In the genomic region with DNA sequence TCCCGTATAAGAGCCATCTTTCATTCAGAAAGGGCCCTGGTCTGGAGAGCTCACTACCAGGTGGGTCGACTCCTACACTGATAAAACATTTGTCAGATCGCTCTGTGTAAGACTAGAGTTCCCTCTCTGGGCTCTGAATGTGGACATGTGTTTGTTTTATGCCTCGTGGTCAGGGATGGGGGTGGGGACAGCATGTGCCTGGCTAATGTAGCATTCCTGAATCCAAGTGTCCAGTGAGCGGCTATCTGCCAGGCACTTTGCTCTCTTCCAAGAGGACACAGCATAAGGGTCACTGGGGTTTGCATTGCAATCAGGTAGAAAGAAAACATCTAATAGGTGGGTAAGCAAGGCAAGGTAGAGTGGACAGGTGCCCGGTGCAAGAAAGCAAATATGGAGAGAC, we compare ENCODE assay signal across 23 mouse cellular contexts.
DNase-seq lines count a peak whose midpoint lies in the region; ATAC-seq and TF ChIP-seq lines count a peak whose summit lies in the region.
"Had no signal": no experiment of that assay in that cellular context is flagged by ENCODE, and none has a peak within 500 bp of the region (broad histone marks: within the 10 kb centered on the region; RNA-seq: fewer than 3 reads in every experiment).

No protein-coding gene starts in this region.

- DNase-seq in heart, embryonic 10.5 days (ENCODE audit: low spot score) = no peak
- DNase-seq in heart, adult 2 months = no peak
- DNase-seq in kidney, postnatal 0 days (ENCODE audit: low spot score) = peak; percentile 22
- DNase-seq in kidney, adult 8-10 months = no peak
- peak; percentile 50 for DNase-seq in liver, postnatal 0 days
- DNase-seq in right cerebral cortex, postnatal 14 days = no peak
- DNase-seq: adrenal gland, postnatal 36 days; B cell, adult 2 months; cerebellum, postnatal 25 days; gastrocnemius, adult 2 months; lung, embryonic 14.5 days; midbrain, embryonic 14.5 days; right cerebral cortex, postnatal 25 days; spleen, adult 18-20 months had no signal

- no peak for TF ChIP-seq POLR2A in heart, adult 2 months (IDR thresholded peaks at IDR 0.05; ENCODE audit: insufficient read depth, low read depth, low read length)

- peaks cover 22% of the 10 kb centered on the region for H3K4me1 ChIP-seq in heart, embryonic 10.5 days
- H3K4me1 ChIP-seq in heart, adult 2 months (ENCODE audit: control insufficient read depth, insufficient read depth, low read length) = no peaks in the 10 kb centered on the region; the same call in 1 of the 2 replicates
- H3K4me1 ChIP-seq in kidney, postnatal 0 days (replicated peaks; ENCODE audit: insufficient read depth, low read length) = no peaks in the 10 kb centered on the region
- peaks cover 3% of the 10 kb centered on the region for H3K4me1 ChIP-seq in liver, postnatal 0 days (ENCODE audit: insufficient read depth)
- H3K4me1 ChIP-seq in liver, embryonic 12.5 days = peaks cover 7% of the 10 kb centered on the region; the same call in 1 of the 2 replicates
- H3K4me1 ChIP-seq: hindbrain, embryonic 12.5 days; neural tube, embryonic 12.5 days had no signal

- TF ChIP-seq CTCF in heart, adult 2 months (IDR thresholded peaks at IDR 0.05) = no peak
- TF ChIP-seq CTCF in kidney, postnatal 0 days (IDR thresholded peaks at IDR 0.05; ENCODE audit: low read depth) = no peak
- TF ChIP-seq CTCF in liver, postnatal 0 days (IDR thresholded peaks at IDR 0.05; ENCODE audit: low read depth) = no peak

- H3K9me3 ChIP-seq in heart, embryonic 10.5 days = no peaks in the 10 kb centered on the region
- no peaks in the 10 kb centered on the region for H3K9me3 ChIP-seq in kidney, postnatal 0 days (replicated peaks; ENCODE audit: low read length)
- no peaks in the 10 kb centered on the region for H3K9me3 ChIP-seq in liver, postnatal 0 days (ENCODE audit: low read length)
- H3K9me3 ChIP-seq in liver, embryonic 12.5 days (replicated peaks) = no peaks in the 10 kb centered on the region
- H3K9me3 ChIP-seq: embryonic facial prominence, embryonic 15.5 days; heart, embryonic 12.5 days; hindbrain, embryonic 12.5 days; limb, embryonic 15.5 days; neural tube, embryonic 12.5 days had no signal

- no peak for TF ChIP-seq EP300 in heart, adult 2 months (IDR thresholded peaks at IDR 0.05; ENCODE audit: insufficient read depth, low read depth, low read length)
- no peak for TF ChIP-seq EP300 in liver, postnatal 0 days (IDR thresholded peaks at IDR 0.05; ENCODE audit: low read depth)

- H3K27ac ChIP-seq in heart, embryonic 10.5 days = peak overlapping the region; percentile 16; the same call in 1 of the 2 replicates
- no peak overlapping the region for H3K27ac ChIP-seq in heart, adult 2 months
- no peak overlapping the region for H3K27ac ChIP-seq in kidney, postnatal 0 days
- no peak overlapping the region for H3K27ac ChIP-seq in liver, postnatal 0 days (ENCODE audit: low read depth)
- H3K27ac ChIP-seq in liver, embryonic 12.5 days = no peak overlapping the region
- H3K27ac ChIP-seq: embryonic facial prominence, embryonic 15.5 days; gastrocnemius, adult 2 months; hindbrain, embryonic 12.5 days; left cerebral cortex, adult 2 months; limb, embryonic 15.5 days; neural tube, embryonic 12.5 days had no signal

- 53% methylated on average over 6 of the region's 6 CpGs for WGBS in heart, embryonic 10.5 days
- WGBS in heart, adult 2 months = 71% methylated on average over 6 of the region's 6 CpGs
- WGBS in kidney, postnatal 0 days = 29% methylated on average over 6 of the region's 6 CpGs
- WGBS in liver, postnatal 0 days (ENCODE audit: insufficient replicate concordance) = 53% methylated on average over 6 of the region's 6 CpGs
- 59% methylated on average over 6 of the region's 6 CpGs for WGBS in liver, embryonic 12.5 days (ENCODE audit: insufficient replicate concordance)

- no peaks in the 10 kb centered on the region for H3K27me3 ChIP-seq in heart, embryonic 10.5 days (ENCODE audit: insufficient read depth, poor library complexity, severe bottlenecking)
- H3K27me3 ChIP-seq in heart, adult 2 months (ENCODE audit: control insufficient read depth, insufficient read depth, low read length) = no peaks in the 10 kb centered on the region
- H3K27me3 ChIP-seq in kidney, postnatal 0 days (ENCODE audit: insufficient read depth, low read length) = no peaks in the 10 kb centered on the region
- no peaks in the 10 kb centered on the region for H3K27me3 ChIP-seq in liver, postnatal 0 days (ENCODE audit: insufficient read depth, low read length)
- no peaks in the 10 kb centered on the region for H3K27me3 ChIP-seq in liver, embryonic 12.5 days (replicated peaks)
- H3K27me3 ChIP-seq: heart, embryonic 12.5 days; neural tube, embryonic 12.5 days; Patski had no signal

- no peaks in the 10 kb centered on the region for H3K36me3 ChIP-seq in heart, embryonic 10.5 days
- H3K36me3 ChIP-seq in heart, adult 2 months (ENCODE audit: control insufficient read depth, insufficient read depth, low read length) = no peaks in the 10 kb centered on the region
- H3K36me3 ChIP-seq in kidney, postnatal 0 days (ENCODE audit: insufficient read depth, low read length) = no peaks in the 10 kb centered on the region
- H3K36me3 ChIP-seq in liver, postnatal 0 days (replicated peaks; ENCODE audit: insufficient read depth, low read length) = no peaks in the 10 kb centered on the region
- no peaks in the 10 kb centered on the region for H3K36me3 ChIP-seq in liver, embryonic 12.5 days
- H3K36me3 ChIP-seq: embryonic facial prominence, embryonic 15.5 days; G1E; heart, embryonic 12.5 days; hindbrain, embryonic 12.5 days; limb, embryonic 15.5 days; neural tube, embryonic 12.5 days had no signal

- 0 out of 2 replicates have a peak, but pooled peaks have one; percentile 34 for ATAC-seq in kidney, postnatal 0 days (replicated peaks; ENCODE audit: low FRiP score, low read depth)
- peak; percentile 32 for ATAC-seq in liver, postnatal 0 days
- no peak for ATAC-seq in liver, embryonic 12.5 days
- ATAC-seq: Patski had no signal

- no peaks in the 10 kb centered on the region for H3K79me2 ChIP-seq in heart, adult 2 months (replicated peaks; ENCODE audit: control insufficient read depth, insufficient read depth, low read length)

- no peak overlapping the region for H3K4me2 ChIP-seq in kidney, postnatal 0 days (ENCODE audit: low read length)
- no peak overlapping the region for H3K4me2 ChIP-seq in liver, postnatal 0 days (ENCODE audit: low read depth, low read length)
- no peak overlapping the region for H3K4me2 ChIP-seq in liver, embryonic 12.5 days
- H3K4me2 ChIP-seq: embryonic facial prominence, embryonic 15.5 days; heart, embryonic 12.5 days; hindbrain, embryonic 12.5 days; limb, embryonic 15.5 days; lung, embryonic 14.5 days; neural tube, embryonic 12.5 days had no signal

- no peak overlapping the region for H3K4me3 ChIP-seq in heart, embryonic 10.5 days
- no peak overlapping the region for H3K4me3 ChIP-seq in heart, adult 2 months
- H3K4me3 ChIP-seq in kidney, postnatal 0 days (replicated peaks; ENCODE audit: low read depth, low read length) = no peak overlapping the region
- no peak overlapping the region for H3K4me3 ChIP-seq in liver, postnatal 0 days (ENCODE audit: low read depth, low read length)
- no peak overlapping the region for H3K4me3 ChIP-seq in liver, embryonic 12.5 days
- H3K4me3 ChIP-seq: embryonic facial prominence, embryonic 15.5 days; gastrocnemius, adult 2 months; heart, embryonic 12.5 days; hindbrain, embryonic 12.5 days; left cerebral cortex, adult 2 months; limb, embryonic 15.5 days; neural tube, embryonic 12.5 days had no signal

- no peak overlapping the region for H3K9ac ChIP-seq in heart, adult 2 months (ENCODE audit: low read depth, low read length)
- no peak overlapping the region for H3K9ac ChIP-seq in kidney, postnatal 0 days (ENCODE audit: low read depth, low read length)
- no peak overlapping the region for H3K9ac ChIP-seq in liver, postnatal 0 days (replicated peaks)
- no peak overlapping the region for H3K9ac ChIP-seq in liver, embryonic 12.5 days
- H3K9ac ChIP-seq: embryonic facial prominence, embryonic 15.5 days; heart, embryonic 12.5 days; hindbrain, embryonic 12.5 days; limb, embryonic 15.5 days; lung, embryonic 14.5 days; neural tube, embryonic 12.5 days had no signal

- intact Hi-C loops in heart, adult 2 months (cut with DNase I) = loop anchor here (5.0 kb wide), 1 partner anchor 1369 kb away; no protein-coding TSS in a partner anchor

Comparison
In these comparisons a context has a peak if more than half of its experiments do, and no peak if none do; other contexts are left out.
1. DNase-seq: peak in kidney, postnatal 0 days (single experiment) and liver, postnatal 0 days (single experiment); none in heart, embryonic 10.5 days (single experiment), heart, adult 2 months (0 of 2), kidney, adult 8-10 months (0 of 2) and right cerebral cortex, postnatal 14 days (single experiment).